Mouse (Mus musculus) brain, embryonic 14.5 days (tissue): ENCODE data around the gene Slc5a11.

Source experiments
- CTCF ChIP-seq: fragments of 200-500 bp; IDR thresholded peaks from 2 replicates; pipeline ENCODE4 v1.5.1; 2012; ENCODE audit warnings: inconsistent platforms, mild to moderate bottlenecking, moderate library complexity, borderline replicate concordance; ENCODE audit not compliant: insufficient read depth, insufficient read length; ENCODE audit errors: extremely low read depth
- POLR2A ChIP-seq: fragments of 200-500 bp; IDR thresholded peaks from 2 replicates; pipeline ENCODE4 v1.6.1; 2012; ENCODE audit warnings: mild to moderate bottlenecking, inconsistent platforms, borderline replicate concordance; ENCODE audit not compliant: poor library complexity, insufficient read depth, insufficient read length, severe bottlenecking; ENCODE audit errors: extremely low read depth

- no peak for TF ChIP-seq CTCF
- TF ChIP-seq POLR2A, result no peak
Observed at GRCm38 (mm10) chr7:123254196-123254970, 39.8 kb downstream of the Slc5a11 start.
